10 mouse cellular contexts compared by ENCODE assay signal in the genomic region with DNA sequence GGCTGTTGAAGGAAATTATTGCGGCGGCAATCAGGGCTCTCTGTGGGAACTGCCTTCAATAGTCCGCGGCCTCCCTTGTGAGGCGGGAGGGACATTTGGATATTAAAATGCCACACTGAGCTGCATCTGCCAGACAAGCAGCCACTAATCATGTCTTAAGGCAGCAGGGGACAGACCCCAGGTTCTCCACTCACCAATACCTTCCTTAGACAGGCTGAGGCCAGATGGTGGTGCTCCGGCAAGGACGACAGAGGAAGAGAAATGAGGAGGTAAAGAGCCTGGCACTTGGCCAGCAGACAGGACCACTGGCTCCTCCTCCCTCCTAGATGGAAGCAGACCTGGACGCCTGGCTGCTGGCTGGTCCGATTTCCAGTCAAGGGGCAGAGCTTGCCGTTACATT.
DNase-seq lines count a peak whose midpoint lies in the region; ATAC-seq lines count a peak whose summit lies in the region.
"Had no signal": no experiment of that assay in that cellular context is flagged by ENCODE, and none has a peak within 500 bp of the region (broad histone marks: within the 10 kb centered on the region; RNA-seq: fewer than 3 reads in every experiment).

No protein-coding gene starts in this region.

- H3K9ac ChIP-seq in forebrain, embryonic 15.5 days (replicated peaks) = no peak overlapping the region
- H3K9ac ChIP-seq in hindbrain, embryonic 13.5 days = 0 out of 2 replicates have a peak overlapping the region, but pooled peaks have one; percentile 13
- no peak overlapping the region for H3K9ac ChIP-seq in midbrain, embryonic 16.5 days (ENCODE audit: low read depth, low read length)
- H3K9ac ChIP-seq: liver, embryonic 12.5 days had no signal

- H3K36me3 ChIP-seq in forebrain, embryonic 10.5 days (replicated peaks) = no peaks in the 10 kb centered on the region
- no peaks in the 10 kb centered on the region for H3K36me3 ChIP-seq in forebrain, embryonic 15.5 days
- no peaks in the 10 kb centered on the region for H3K36me3 ChIP-seq in hindbrain, embryonic 13.5 days
- no peaks in the 10 kb centered on the region for H3K36me3 ChIP-seq in midbrain, embryonic 16.5 days (ENCODE audit: control insufficient read depth, insufficient read depth, low read length)
- H3K36me3 ChIP-seq: liver, embryonic 12.5 days had no signal

- 0 out of 2 replicates have a peak overlapping the region, but pooled peaks have one; percentile 45 for H3K27ac ChIP-seq in forebrain, embryonic 10.5 days
- no peak overlapping the region for H3K27ac ChIP-seq in forebrain, embryonic 15.5 days (replicated peaks)
- H3K27ac ChIP-seq in hindbrain, embryonic 13.5 days = peak overlapping the region; percentile 66
- H3K27ac ChIP-seq in midbrain, embryonic 16.5 days (ENCODE audit: low read length) = no peak overlapping the region
- H3K27ac ChIP-seq: liver, embryonic 12.5 days had no signal

- no peaks in the 10 kb centered on the region for H3K27me3 ChIP-seq in forebrain, embryonic 10.5 days (ENCODE audit: poor library complexity, severe bottlenecking)
- H3K27me3 ChIP-seq in forebrain, embryonic 15.5 days = no peaks in the 10 kb centered on the region
- no peaks in the 10 kb centered on the region for H3K27me3 ChIP-seq in hindbrain, embryonic 13.5 days
- no peaks in the 10 kb centered on the region for H3K27me3 ChIP-seq in midbrain, embryonic 16.5 days (ENCODE audit: control insufficient read depth, insufficient read depth, low read depth, low read length)
- H3K27me3 ChIP-seq: liver, embryonic 12.5 days had no signal

- no peak for DNase-seq in forebrain, embryonic 10.5 days (ENCODE audit: extremely low spot score, low spot score)
- peak; percentile 61 for DNase-seq in cerebellum, adult 11-12 months
- DNase-seq in frontal cortex, postnatal 36 days (ENCODE audit: low spot score in 2 of 2) = no peak
- DNase-seq in adipocyte (ENCODE audit: low spot score) = no peak
- no peak for DNase-seq in spleen, postnatal 4 days (ENCODE audit: low spot score in 2 of 2)
- DNase-seq: thymus, adult 18-20 months had no signal

- peaks cover 12% of the 10 kb centered on the region; the same call in 1 of the 2 replicates for H3K4me1 ChIP-seq in forebrain, embryonic 10.5 days
- H3K4me1 ChIP-seq in forebrain, embryonic 15.5 days = peaks cover 13% of the 10 kb centered on the region
- peaks cover 20% of the 10 kb centered on the region for H3K4me1 ChIP-seq in hindbrain, embryonic 13.5 days (replicated peaks)
- H3K4me1 ChIP-seq in midbrain, embryonic 16.5 days (ENCODE audit: control insufficient read depth, insufficient read depth, low read length) = peaks cover 2% of the 10 kb centered on the region; the same call in 1 of the 2 replicates
- H3K4me1 ChIP-seq: liver, embryonic 12.5 days had no signal

- H3K9me3 ChIP-seq in forebrain, embryonic 10.5 days = peaks cover 13% of the 10 kb centered on the region
- H3K9me3 ChIP-seq in forebrain, embryonic 15.5 days = no peaks in the 10 kb centered on the region
- peaks cover 16% of the 10 kb centered on the region for H3K9me3 ChIP-seq in hindbrain, embryonic 13.5 days
- H3K9me3 ChIP-seq in midbrain, embryonic 16.5 days (replicated peaks; ENCODE audit: control insufficient read depth, low read length, poor library complexity, severe bottlenecking) = no peaks in the 10 kb centered on the region
- H3K9me3 ChIP-seq: liver, embryonic 12.5 days had no signal

- H3K4me3 ChIP-seq in forebrain, embryonic 10.5 days = no peak overlapping the region
- H3K4me3 ChIP-seq in forebrain, embryonic 15.5 days = no peak overlapping the region
- no peak overlapping the region for H3K4me3 ChIP-seq in hindbrain, embryonic 13.5 days
- no peak overlapping the region for H3K4me3 ChIP-seq in midbrain, embryonic 16.5 days (ENCODE audit: low read depth, low read length)
- H3K4me3 ChIP-seq: liver, embryonic 12.5 days had no signal

- ATAC-seq in forebrain, embryonic 15.5 days (replicated peaks) = no peak; the same call in 1 of the 2 replicates
- 0 out of 2 replicates have a peak, but pooled peaks have one; percentile 59 for ATAC-seq in hindbrain, embryonic 13.5 days (ENCODE audit: low FRiP score)
- peak; percentile 51; the same call in 1 of the 2 replicates for ATAC-seq in midbrain, embryonic 16.5 days
- ATAC-seq: liver, embryonic 12.5 days had no signal

- H3K4me2 ChIP-seq in forebrain, embryonic 15.5 days (replicated peaks) = no peak overlapping the region
- peak overlapping the region; percentile 33 for H3K4me2 ChIP-seq in hindbrain, embryonic 13.5 days
- H3K4me2 ChIP-seq in midbrain, embryonic 16.5 days (ENCODE audit: low read length) = 0 out of 2 replicates have a peak overlapping the region, but pooled peaks have one; percentile 26
- H3K4me2 ChIP-seq: liver, embryonic 12.5 days had no signal

- 84% methylated on average over 10 of the region's 10 CpGs for WGBS in forebrain, embryonic 10.5 days
- WGBS in forebrain, embryonic 15.5 days = 17% methylated on average over 10 of the region's 10 CpGs
- 24% methylated on average over 10 of the region's 10 CpGs for WGBS in hindbrain, embryonic 13.5 days
- WGBS in midbrain, embryonic 16.5 days = 24% methylated on average over 10 of the region's 10 CpGs

Comparison
In these comparisons a context has a peak if more than half of its experiments do, and no peak if none do; other contexts are left out.
1. H3K27ac ChIP-seq: peak in forebrain, embryonic 10.5 days (single experiment) and hindbrain, embryonic 13.5 days (single experiment); none in forebrain, embryonic 15.5 days (single experiment) and midbrain, embryonic 16.5 days (single experiment).